Mouse (Mus musculus) lung, postnatal 0 days (tissue): ENCODE measurements at regions not wholly inside any gene's neighbourhood (a gene's known extent, or its start where the extent isn't known, plus 50 kb on each side); places are given as distances from the start of the nearest gene placed in this dataset.

ENCODE experiments used
- CTCF ChIP-seq: IDR thresholded peaks from 2 replicates; pipeline ENCODE4 v1.5.1; 2016; ENCODE audit warnings: antibody characterized with exemption, mild to moderate bottlenecking
- EP300 ChIP-seq: IDR thresholded peaks from 2 replicates; pipeline ENCODE4 v1.6.1; 2016; ENCODE audit warnings: antibody characterized with exemption, mild to moderate bottlenecking, control low read depth

DNA sequence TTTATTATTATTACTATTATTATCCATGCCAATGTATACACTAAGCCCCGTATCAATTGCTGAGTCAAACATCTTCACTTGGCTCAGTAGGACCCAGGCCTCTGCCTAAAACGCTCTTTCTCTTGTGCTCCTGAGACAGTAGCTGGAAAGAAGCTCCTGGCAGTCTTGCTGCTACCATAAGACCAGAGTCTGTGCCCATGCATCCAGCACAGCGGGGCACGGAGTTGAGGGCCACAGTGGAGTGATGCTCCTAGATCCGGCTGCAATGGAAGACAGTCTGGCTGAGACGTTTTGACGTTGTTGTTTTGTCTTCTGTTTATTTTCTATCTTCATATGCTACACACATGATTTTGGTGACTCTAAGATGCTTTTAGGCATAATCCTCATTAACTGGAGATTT, 129.1 kb upstream of the Peli2 start:
- TF ChIP-seq CTCF, result no peak
- TF ChIP-seq EP300, result no peak
